ENCODE assay signal across 18 mouse cellular contexts in the genomic region with DNA sequence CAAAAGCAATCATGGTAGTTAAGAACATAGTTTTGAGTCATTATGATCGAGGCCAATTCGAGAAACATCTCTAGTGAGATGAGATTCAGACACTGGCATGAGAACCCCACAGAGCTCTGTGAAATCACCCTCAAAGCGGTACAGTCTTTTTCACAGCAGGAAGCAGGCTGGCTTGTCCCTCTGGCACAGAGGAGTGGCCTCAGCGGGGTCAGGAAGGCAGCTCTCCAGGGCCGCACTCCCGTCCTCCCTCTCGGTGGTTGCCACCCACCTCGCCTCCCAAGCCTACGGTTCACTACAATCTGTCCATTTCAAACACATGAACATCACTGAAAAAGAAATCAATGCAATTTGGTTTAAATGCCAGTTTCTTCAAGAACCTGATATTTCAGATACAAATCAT.
"Had no signal": no experiment of that assay in that cellular context is flagged by ENCODE, and none has a peak within 500 bp of the region (broad histone marks: within the 10 kb centered on the region; RNA-seq: fewer than 3 reads in every experiment).

No protein-coding gene starts in this region.

- H3K27me3 ChIP-seq: midbrain, embryonic 12.5 days; neural tube, embryonic 13.5 days; neural tube, embryonic 15.5 days had no signal

- ATAC-seq: midbrain, embryonic 16.5 days had no signal

- DNase-seq: lung, embryonic 14.5 days; lung, postnatal 10 days; lung, postnatal 4 days; midbrain, embryonic 14.5 days; retina, postnatal 1 day; right cerebral cortex, adult 18-20 months; right cerebral cortex, postnatal 25 days; right cerebral cortex, postnatal 4 days; spleen, adult 18-20 months; thymus, adult 18-20 months; thymus, postnatal 14 days; thymus, postnatal 36 days had no signal

- H3K4me3 ChIP-seq: midbrain, embryonic 10.5 days; midbrain, embryonic 12.5 days; myocyte; neural tube, embryonic 13.5 days; neural tube, embryonic 15.5 days had no signal

- H3K27ac ChIP-seq: midbrain, embryonic 10.5 days; midbrain, embryonic 12.5 days; neural tube, embryonic 13.5 days; neural tube, embryonic 15.5 days had no signal

- H3K4me1 ChIP-seq: midbrain, embryonic 10.5 days; midbrain, embryonic 12.5 days; neural tube, embryonic 13.5 days had no signal
